ENCODE assay signal across 8 mouse cellular contexts in the genomic region with DNA sequence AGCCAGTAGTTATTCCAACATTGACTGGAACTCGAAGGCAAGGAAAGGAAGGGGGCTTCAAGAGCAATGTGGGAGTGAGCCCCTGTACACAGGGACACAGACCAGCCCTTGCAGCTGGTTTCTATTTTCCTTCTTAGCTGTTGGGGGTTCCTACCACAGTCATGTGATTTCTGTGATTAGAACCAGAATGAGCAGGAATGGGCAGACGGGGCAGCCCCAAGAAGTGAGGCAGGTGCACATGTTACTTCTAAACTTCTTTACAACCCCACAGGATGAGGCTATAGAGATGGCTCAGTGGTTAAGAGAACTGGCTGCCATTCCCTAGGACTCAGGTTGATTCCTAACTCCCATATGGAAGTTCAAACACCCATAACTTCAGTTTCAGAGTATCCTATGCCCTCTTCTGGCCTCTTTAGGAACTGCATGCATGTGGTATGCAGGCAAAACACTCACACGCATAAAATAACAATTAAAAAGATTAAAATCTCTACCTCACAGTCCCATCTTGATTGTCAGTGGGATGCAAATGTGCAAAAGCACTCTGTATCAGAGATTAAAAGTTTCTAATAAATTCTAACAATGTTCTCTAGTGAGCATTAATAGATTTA.
A peak's percentile ranks its signal among the peaks of the same experiment; 100 is the strongest.
DNase-seq lines count a peak whose midpoint lies in the region; ATAC-seq lines count a peak whose summit lies in the region.

No protein-coding gene starts in this region.

- ATAC-seq in common myeloid progenitor, adult 5-6 weeks (replicated peaks; ENCODE audit: low read depth, poor library complexity, severe bottlenecking), result peak; percentile 66; the same call in 1 of the 2 replicates
- no peak for ATAC-seq in monocyte, adult 5-6 weeks (replicated peaks; ENCODE audit: insufficient number of reproducible peaks, low FRiP score, low TSS enrichment, poor library complexity, severe bottlenecking)

- intact Hi-C loops in gastrocnemius, postnatal 36 days (cut with DNase I), result no loop called here

- DNase-seq in gastrocnemius, adult 18-20 months (ENCODE audit: low spot score), result peak; percentile 4
- no peak for DNase-seq in gastrocnemius, postnatal 36 days
- DNase-seq in lung, postnatal 10 days, result peak; percentile 18
- DNase-seq in lung, adult 18-20 months, result no peak
- peak; percentile 75 for DNase-seq in thymus, postnatal 14 days
- no peak for DNase-seq in urinary bladder, postnatal 10 days (ENCODE audit: low spot score)

Comparison
In these comparisons a context has a peak if more than half of its experiments do, and no peak if none do; other contexts are left out.
1. DNase-seq: peak in gastrocnemius, adult 18-20 months (single experiment), lung, postnatal 10 days (single experiment) and thymus, postnatal 14 days (single experiment); none in gastrocnemius, postnatal 36 days (0 of 2), lung, adult 18-20 months (0 of 2) and urinary bladder, postnatal 10 days (single experiment).